Mouse (Mus musculus) layer of hippocampus, adult 18-20 months (tissue): ENCODE data around the gene Nynrin. TPM values are rescaled to one million over a fixed set of nuclear protein-coding genes. Genes with fewer than 3 reads are reported as not detected.

ENCODE experiments used
- DNase-seq, 2 experiments: peaks; one replicate each; pipeline ENCODE4 v3.0.0; 2022; ENCODE audit warnings: low spot score in 2 of 2
- total RNA-seq, 2 experiments: library from RNA; stranded (reverse); gene quantifications; 2 replicates each; pipeline ENCODE4 v1.2.3; 2021

Gene Nynrin
- total RNA-seq, 2 experiments from 2014 or later: 7.0 to 8.0 TPM

GRCm38 (mm10) chr14:55922475-55923232 lies 68.8 kb downstream of the Nynrin start:
- DNase-seq: no peak

Other genes with a start within 250 kb of the Nynrin start
- 1 to 10 TPM; 1.4 to 1.8 TPM for gene Rec8, start 236.0 kb upstream of the Nynrin start, total RNA-seq
- gene Ipo4, start 218.1 kb upstream of the Nynrin start, total RNA-seq: 100 to 1,000 TPM; 119 to 128 TPM
- gene Gm49378, start 216.1 kb upstream of the Nynrin start, total RNA-seq: 1 to 10 TPM; 2.7 to 3.8 TPM
- gene Tm9sf1, start 210.2 kb upstream of the Nynrin start, total RNA-seq: 10 to 100 TPM; 39.6 to 40.8 TPM
- gene Tssk4, start 203.8 kb upstream of the Nynrin start, total RNA-seq: 1 to 10 TPM in 1 of 2 experiments, under 1 TPM in 1; 0.79 to 1.2 TPM
- 10 to 100 TPM; 45.5 to 52.3 TPM for gene Mdp1, start 193.5 kb upstream of the Nynrin start, total RNA-seq
- 10 to 100 TPM; 23.3 to 26.4 TPM for gene Gmpr2, start 182.1 kb upstream of the Nynrin start, total RNA-seq
- gene Nedd8, start 181.9 kb upstream of the Nynrin start, total RNA-seq: 100 to 1,000 TPM; 294 to 304 TPM
- 10 to 100 TPM; 12.3 to 15.2 TPM for gene Tinf2, start 172.2 kb upstream of the Nynrin start, total RNA-seq
- gene Tgm1, start 140.1 kb upstream of the Nynrin start, total RNA-seq: not detected
- gene Rabggta, start 131.7 kb upstream of the Nynrin start, total RNA-seq: 10 to 100 TPM; 43.7 to 45.7 TPM
- 10 to 100 TPM; 83.2 to 98.7 TPM for gene Dhrs1, start 108.3 kb upstream of the Nynrin start, total RNA-seq
- gene Nop9, start 108.3 kb upstream of the Nynrin start, total RNA-seq: 10 to 100 TPM; 11.7 to 14.5 TPM
- 1 to 10 TPM; 1.7 to 2.2 TPM for gene Cideb, start 95.6 kb upstream of the Nynrin start, total RNA-seq
- under 1 TPM; 0.12 to 0.13 TPM for gene Ltb4r2, start 92.6 kb upstream of the Nynrin start, total RNA-seq
- gene Ltb4r1, start 88.0 kb upstream of the Nynrin start, total RNA-seq: under 1 TPM in 1 of 2 experiments, not detected in 1; 0.45 TPM
- gene Adcy4, start 69.9 kb upstream of the Nynrin start, total RNA-seq: 1 to 10 TPM; 3.1 to 4.4 TPM
- gene Ripk3, start 65.1 kb upstream of the Nynrin start, total RNA-seq: 1 to 10 TPM in 1 of 2 experiments, under 1 TPM in 1; 0.52 to 1.1 TPM
- gene Nfatc4, start 30.9 kb upstream of the Nynrin start, total RNA-seq: 1 to 10 TPM; 1.4 to 2.3 TPM
- gene Cbln3, start 30.4 kb downstream of the Nynrin start, total RNA-seq: under 1 TPM; 0.15 to 0.64 TPM
- 10 to 100 TPM; 11.4 to 12.2 TPM for gene Khnyn, start 30.9 kb downstream of the Nynrin start, total RNA-seq
- 10 to 100 TPM; 71.8 to 74.1 TPM for gene Sdr39u1, start 46.3 kb downstream of the Nynrin start, total RNA-seq
- gene Cma1, start 90.7 kb downstream of the Nynrin start, total RNA-seq: not detected
- not detected for gene Cma2, start 97.0 kb downstream of the Nynrin start, total RNA-seq
- not detected for gene Mcpt1, start 164.0 kb downstream of the Nynrin start, total RNA-seq
- gene Mcpt9, start 176.5 kb downstream of the Nynrin start, total RNA-seq: not detected
- not detected for gene Mcpt2, start 188.0 kb downstream of the Nynrin start, total RNA-seq
- under 1 TPM in 1 of 2 experiments, not detected in 1; 0.30 TPM for gene Mcpt4, start 208.3 kb downstream of the Nynrin start, total RNA-seq
- gene Mcpt8, start 231.3 kb downstream of the Nynrin start, total RNA-seq: not detected
- not detected for gene Ctsg, start 248.6 kb downstream of the Nynrin start, total RNA-seq